Mouse (Mus musculus) layer of hippocampus, adult 2 months (tissue): ENCODE measurements around the gene Tdp2. TPM values are rescaled to one million over a fixed set of nuclear protein-coding genes. Genes with fewer than 3 reads are reported as not detected.

Source experiments
- DNase-seq, 2 experiments: peaks; one replicate each; pipeline ENCODE4 v3.0.0; 2022; ENCODE audit warnings: low spot score in 2 of 2
- H3K27ac ChIP-seq: fragments of 200-600 bp; 2 replicates; pipeline ENCODE4 v1.8.1; 2022
- H3K4me3 ChIP-seq: fragments of 200-600 bp; 2 replicates; pipeline ENCODE4 v1.8.1; 2022; ENCODE audit warnings: mild to moderate bottlenecking
- CTCF ChIP-seq: fragments of 200-600 bp; conservative IDR thresholded peaks from 2 replicates; pipeline ENCODE4 v1.8.1; 2022; ENCODE audit warnings: antibody characterized with exemption, mild to moderate bottlenecking, moderate library complexity
- total RNA-seq, 2 experiments: library from RNA; stranded (reverse); gene quantifications; 2 replicates each; pipeline ENCODE4 v1.2.3; 2021

Tdp2 gene
- total RNA-seq, 2 experiments from 2014 or later, result 22.0 to 22.7 TPM

DNA sequence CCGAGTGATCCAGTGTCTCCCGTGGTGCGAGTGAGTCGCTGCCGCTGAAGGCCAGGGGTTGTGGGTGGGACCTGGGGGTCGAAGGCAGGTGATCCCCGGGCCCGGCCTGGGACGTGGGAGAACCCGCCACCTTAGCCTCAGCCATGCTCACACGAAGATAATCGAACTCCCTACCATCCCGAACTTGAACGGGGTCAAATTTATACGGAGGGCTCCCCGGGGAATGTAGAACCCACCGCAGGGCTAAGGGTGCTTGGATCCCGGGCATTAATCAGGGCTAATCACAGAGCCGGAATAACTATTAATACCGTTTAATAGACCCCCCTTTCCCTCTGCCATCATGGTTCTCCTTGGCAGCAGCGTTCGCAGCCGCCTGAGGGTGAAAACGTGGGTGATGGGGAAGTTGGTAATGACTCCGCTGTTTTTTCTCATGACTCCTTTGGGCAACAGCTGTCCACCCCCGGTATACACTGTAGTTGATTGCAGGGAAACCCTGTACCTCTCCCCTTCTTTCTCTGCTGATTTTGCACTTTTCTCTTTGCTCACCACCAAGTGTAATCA lies 29.3 kb upstream of the Tdp2 start:
- TF ChIP-seq CTCF, result no peak
- Histone ChIP-seq H3K4me3 (peak overlapping the region; percentile 92), H3K27ac (peak overlapping the region; percentile 93)
- DNase-seq, result peak in 1 of 2 experiments; percentile 11

DNA sequence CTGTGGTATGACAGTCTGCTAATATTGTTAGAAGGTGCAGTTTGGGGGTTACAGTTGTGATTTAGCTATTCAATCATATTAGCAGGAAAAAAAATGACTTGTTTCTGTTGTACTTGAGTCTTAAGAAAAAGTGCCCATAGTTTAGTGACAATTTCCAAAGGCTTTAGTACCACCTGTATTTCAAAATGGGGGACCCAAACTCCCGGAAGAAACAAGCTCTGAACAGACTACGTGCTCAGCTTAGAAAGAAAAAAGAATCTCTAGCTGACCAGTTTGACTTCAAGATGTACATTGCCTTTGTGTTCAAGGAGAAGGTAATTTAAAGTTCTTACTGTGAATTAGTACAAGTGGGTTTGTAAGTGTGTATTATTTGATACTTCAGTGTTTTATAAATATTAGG lies 28.3 kb upstream of the Tdp2 start:
- H3K27ac ChIP-seq, result no peak overlapping the region
- no peak for TF ChIP-seq CTCF
- DNase-seq, result no peak
- peak overlapping the region; percentile 92 for H3K4me3 ChIP-seq

DNA sequence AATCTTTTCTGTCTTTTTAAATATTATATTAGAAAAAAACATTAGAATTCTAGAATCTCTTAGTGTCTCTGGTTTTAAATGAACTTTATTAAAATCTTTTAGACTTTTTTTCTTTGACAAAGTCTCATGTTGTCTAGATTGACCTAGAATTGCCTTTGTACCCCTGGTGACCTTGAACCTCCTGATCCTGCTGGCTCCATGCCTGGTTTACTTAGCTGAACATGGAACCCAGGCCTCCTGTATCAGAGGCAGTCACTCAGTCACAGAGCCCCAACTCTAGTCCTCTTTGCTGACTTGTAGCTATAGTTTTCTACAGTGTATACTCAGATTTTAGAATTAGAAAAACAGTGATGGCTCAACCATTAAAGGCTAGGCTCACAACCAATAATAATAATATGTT lies 25.4 kb upstream of the Tdp2 start:
- no peak for DNase-seq
- no peak for TF ChIP-seq CTCF

DNA sequence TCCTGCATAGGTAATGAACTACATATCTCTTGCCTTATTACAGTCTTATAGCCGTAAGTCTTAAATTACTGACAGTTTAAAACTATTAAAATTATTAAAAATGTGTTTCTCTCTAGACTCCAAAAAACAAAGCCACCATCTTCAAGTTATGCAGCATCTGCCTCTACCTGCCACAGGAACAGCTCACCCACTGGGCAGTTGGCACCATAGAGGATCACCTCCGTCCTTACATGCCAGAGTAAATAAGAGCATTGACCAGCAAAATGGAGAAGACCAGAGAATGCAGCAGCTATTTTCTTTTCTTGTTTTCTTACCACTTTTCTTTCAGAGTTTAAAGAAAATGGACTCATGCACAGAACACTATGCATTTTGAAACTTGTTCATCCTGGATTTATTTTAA lies 19.0 kb upstream of the Tdp2 start:
- H3K27ac ChIP-seq, result no peak overlapping the region
- H3K4me3 ChIP-seq, result no peak overlapping the region
- DNase-seq, result no peak
- no peak for TF ChIP-seq CTCF

More for the DNA sequence above, 25.4 kb upstream of the Tdp2 start:
- H3K4me3 ChIP-seq, result no peak overlapping the region
- H3K27ac ChIP-seq, result no peak overlapping the region

DNA sequence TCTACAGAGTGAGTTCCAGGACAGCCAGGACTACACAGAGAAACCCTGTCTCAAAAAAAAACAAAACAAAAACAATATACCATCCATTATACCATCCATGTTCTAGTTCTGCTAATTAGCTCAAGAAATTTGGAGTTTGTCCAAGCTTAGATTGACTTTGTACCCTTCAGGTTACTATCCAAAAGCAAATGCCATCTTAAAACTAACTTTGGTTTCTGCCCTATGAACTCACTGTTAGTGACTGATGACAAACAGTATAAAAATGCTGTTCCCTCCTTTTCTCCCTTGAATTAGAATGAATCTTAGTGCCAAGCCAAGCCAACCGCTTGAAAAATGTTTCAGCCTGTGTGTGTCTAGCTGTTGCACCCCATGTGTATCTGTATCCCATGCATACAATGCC lies 16.9 kb upstream of the Tdp2 start:
- DNase-seq, result no peak
- TF ChIP-seq CTCF, result no peak
- no peak overlapping the region for H3K4me3 ChIP-seq
- H3K27ac ChIP-seq, result no peak overlapping the region

DNA sequence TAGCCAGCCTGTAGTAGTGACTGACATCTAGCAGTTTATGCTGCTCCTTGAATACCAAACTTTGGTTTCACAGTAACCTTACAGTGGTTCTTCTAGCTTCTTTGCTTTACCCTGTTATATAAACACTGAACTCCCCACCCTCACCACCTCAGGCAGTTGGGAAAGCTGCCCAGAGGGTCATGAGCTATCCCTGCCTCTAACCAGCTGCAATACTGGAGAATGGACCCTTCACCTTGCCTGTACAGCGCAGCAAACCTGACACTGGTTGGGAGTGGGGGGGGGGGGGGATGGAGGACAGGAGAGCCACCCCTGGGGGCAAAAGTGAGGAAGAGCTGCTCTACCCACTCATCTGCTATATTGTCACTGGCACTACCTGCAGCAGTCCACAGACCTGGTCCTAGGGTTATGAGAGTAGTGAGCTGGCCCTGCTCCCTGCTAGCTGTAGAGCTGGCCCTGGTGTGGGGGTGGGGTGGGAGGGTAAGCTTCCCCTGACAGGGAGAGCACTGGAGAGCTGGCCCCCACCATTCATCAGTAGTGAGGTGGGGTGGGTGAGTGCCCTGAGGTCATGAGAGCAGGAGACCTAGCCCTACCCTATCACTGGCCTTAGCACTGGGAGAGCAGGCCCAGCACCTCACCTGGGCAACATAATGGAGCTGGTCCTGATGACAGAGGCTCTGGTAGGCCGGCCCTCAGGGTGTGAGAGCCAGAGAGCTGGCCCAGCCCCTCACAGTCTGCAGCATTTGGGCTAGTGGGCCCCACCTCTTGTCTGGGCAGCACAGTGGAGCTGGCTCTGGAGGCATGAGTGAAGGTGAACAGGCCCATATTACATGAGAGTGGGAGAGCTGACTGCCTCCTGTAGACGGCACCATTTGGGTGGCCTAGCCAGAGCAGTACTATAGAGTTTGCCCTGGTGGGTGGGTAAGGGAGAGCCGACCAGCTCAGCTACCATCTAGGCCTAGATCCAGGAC lies 15.1 kb upstream of the Tdp2 start:
- H3K27ac ChIP-seq, result peak overlapping the region; percentile 23; the same call in 1 of the 2 replicates
- no peak overlapping the region for H3K4me3 ChIP-seq
- no peak for DNase-seq
- no peak for TF ChIP-seq CTCF

DNA sequence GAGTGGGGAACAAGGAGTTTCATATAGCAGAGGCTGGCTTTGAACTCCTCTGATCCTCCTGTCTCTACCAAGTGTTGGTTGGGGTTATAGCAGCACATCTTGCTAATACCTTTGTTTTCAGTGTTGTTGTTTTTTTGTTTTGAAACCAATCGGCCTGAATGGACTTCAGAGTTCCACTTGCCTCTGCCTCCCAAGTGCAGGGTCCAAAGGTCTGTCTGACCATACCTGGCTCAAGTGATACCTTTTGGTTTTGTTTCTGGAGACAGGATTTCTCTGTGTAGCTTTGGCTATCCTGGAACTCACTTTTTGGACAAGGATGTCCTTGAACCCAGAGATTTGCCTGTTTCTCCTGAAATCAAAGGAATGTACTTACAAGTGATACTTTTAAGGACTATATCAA lies 11.5 kb upstream of the Tdp2 start:
- Histone ChIP-seq H3K4me3 (no peak overlapping the region), H3K27ac (no peak overlapping the region)
- TF ChIP-seq CTCF, result no peak
- DNase-seq, result no peak

DNA sequence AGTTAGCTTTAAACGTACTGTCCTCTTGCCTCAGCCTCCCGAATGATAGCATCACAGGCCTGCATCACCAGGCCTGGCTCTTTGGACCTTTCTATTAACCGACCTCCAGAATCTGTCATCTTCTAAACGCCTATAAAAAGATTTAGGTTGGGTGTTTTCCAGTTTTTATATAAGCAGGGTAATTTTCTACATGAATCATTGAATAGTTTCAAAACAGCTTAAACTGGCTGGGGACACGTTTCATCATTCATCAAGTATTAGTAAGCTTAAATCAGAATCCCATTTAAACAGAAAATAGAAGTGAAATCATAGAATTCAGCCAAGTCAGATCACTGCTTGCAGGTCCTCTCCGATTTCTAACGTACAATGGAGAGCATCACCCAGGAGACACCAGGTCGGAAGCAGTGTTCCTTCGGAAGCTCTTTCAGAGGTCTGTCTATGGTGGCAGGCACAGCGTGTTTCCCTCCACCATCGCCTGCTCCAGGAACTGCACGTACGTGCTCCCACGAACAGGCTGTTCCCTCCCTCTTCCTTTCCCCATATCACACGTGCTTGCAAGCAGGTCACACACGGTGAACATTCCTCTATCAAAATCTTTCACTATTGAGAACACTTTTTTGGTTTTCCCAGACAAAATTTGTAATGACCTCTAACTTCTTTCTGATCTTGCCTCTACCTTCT lies 8.7 kb upstream of the Tdp2 start:
- peak overlapping the region; percentile 92 for H3K27ac ChIP-seq
- DNase-seq, result peak; percentile 71 to 74
- no peak for TF ChIP-seq CTCF

DNA sequence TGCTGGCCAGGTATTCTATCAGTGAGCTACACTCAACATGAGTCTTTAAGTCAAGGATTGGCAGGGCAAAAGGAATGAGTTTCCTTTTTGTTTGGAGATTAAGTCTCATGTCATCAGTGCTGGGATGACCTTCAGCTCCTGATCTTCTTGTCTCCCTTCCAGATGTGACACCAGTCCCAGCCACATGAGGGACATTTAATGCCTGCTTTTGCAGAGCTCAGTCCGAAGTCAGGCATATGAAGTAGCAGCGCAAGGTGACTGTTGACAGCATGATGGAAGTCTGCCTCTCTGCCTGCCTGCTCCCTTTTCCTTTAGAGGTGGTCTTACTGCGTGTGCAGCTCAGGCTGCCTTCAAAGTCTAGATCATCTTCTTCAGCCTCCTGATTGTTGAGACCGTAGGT lies 6.8 kb upstream of the Tdp2 start:
- H3K27ac ChIP-seq, result no peak overlapping the region
- H3K4me3 ChIP-seq, result no peak overlapping the region
- TF ChIP-seq CTCF, result no peak
- no peak for DNase-seq

More for the DNA sequence above, 8.7 kb upstream of the Tdp2 start:
- H3K4me3 ChIP-seq, result no peak overlapping the region

DNA sequence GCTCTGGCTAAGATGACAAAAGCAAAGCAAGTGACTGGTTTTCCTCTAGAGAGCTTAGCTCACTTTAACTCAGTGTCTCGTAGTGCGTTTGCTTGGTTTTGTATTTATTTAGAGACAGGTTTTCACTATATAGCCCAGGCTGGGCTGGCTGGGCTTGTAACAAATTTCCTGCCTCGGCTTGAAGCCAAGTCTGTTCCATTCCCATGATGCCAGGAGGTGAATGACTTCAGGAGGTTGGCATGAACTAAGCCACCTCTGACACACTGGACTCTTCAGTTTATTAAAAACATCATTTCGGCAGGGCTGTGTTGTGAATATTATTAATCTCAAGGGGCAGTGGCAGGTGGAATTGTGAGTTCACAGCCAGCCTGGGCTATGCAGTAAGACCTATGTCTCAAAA lies 5.9 kb upstream of the Tdp2 start:
- H3K4me3 ChIP-seq, result no peak overlapping the region
- DNase-seq, result no peak
- no peak for TF ChIP-seq CTCF
- H3K27ac ChIP-seq, result no peak overlapping the region

DNA sequence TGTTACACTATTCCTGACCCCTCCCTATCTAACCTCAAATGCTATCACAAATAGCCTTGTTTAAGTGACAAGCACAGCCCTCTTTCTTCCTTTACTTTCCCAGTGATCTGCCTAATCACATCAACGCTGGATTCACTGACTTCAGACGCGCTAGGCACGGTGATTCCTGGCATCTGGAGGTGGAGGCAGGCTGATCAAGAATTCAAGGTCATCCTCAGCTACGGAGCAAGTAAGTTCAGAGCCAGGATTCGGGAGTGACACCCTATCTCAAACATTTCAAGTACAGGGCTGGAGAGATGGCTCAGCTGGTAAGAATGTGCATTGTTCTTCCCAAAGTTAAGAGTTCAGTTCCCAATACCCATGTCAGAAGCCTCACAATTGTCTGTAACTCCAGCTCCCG lies 5.4 kb upstream of the Tdp2 start:
- Histone ChIP-seq H3K4me3 (no peak overlapping the region), H3K27ac (no peak overlapping the region)
- no peak for DNase-seq
- TF ChIP-seq CTCF, result no peak

DNA sequence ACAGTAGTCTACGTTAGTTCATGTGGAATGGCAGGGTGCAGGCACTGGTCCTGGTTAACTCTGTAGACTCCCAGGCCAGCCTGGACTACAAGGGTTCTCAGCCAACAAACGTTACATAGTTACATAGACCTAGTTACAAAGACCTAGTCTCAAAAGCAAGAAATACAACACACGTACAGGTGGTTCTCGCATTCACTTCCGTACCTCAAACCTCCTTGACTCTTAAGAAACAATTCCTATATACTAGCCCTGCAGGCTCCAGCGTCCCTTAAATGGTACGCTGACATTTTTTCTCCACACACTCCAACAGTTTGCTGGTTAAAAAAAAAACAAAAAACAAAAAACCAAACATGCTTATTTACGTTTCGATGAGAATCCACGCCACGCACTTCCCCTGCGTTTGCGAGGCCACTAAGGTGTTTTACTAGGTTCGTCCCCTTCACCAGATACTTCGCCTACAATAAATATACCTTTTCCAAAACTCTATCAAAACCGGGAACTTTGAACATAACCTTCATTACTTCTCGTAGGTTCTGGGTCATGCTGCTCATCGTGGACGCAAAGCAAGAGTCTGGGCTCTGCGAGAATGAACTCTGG lies 625 bp upstream of the Tdp2 start:
- Histone ChIP-seq H3K4me3 (peak overlapping the region; percentile 99), H3K27ac (peak overlapping the region; percentile 98)
- DNase-seq, result no peak
- TF ChIP-seq CTCF, result no peak
